Mouse (Mus musculus) limb, embryonic 15.5 days (tissue): ENCODE results near the gene Fam131b. TPM values are rescaled to one million over a fixed set of nuclear protein-coding genes. Genes with fewer than 3 reads are reported as not detected.

Experiments used
- ATAC-seq: fragments of 200-750 bp; cut with Nextera tagmentation; 2 replicates; pipeline ENCODE4 v1.8.0; 2017; ENCODE audit warnings: low read depth, moderate TSS enrichment; ENCODE audit not compliant: insufficient number of reproducible peaks, low FRiP score, low TSS enrichment
- H3K27ac ChIP-seq: fragments of 300-500 bp; sonication (generic); 2 replicates; pipeline ENCODE4 v1.5.1; 2015; ENCODE audit warnings: moderate library complexity, mild to moderate bottlenecking, inconsistent platforms
- H3K27me3 ChIP-seq: fragments of 300-500 bp; sonication (generic); 2 replicates; pipeline ENCODE4 v1.6.1; 2015; ENCODE audit warnings: inconsistent platforms
- H3K36me3 ChIP-seq: fragments of 300-500 bp; sonication (generic); 2 replicates; pipeline ENCODE4 v1.6.1; 2015; ENCODE audit warnings: inconsistent platforms
- H3K4me1 ChIP-seq: fragments of 300-500 bp; sonication (generic); 2 replicates; pipeline ENCODE4 v1.6.1; 2015; ENCODE audit warnings: inconsistent platforms
- H3K4me2 ChIP-seq: fragments of 300-500 bp; sonication (generic); 2 replicates; pipeline ENCODE4 v1.6.1; 2015; ENCODE audit warnings: mild to moderate bottlenecking, inconsistent platforms
- H3K4me3 ChIP-seq: fragments of 300-500 bp; sonication (generic); 2 replicates; pipeline ENCODE4 v1.5.1; 2015; ENCODE audit warnings: mild to moderate bottlenecking, inconsistent platforms
- H3K9ac ChIP-seq: fragments of 300-500 bp; sonication (generic); 2 replicates; pipeline ENCODE4 v1.6.1; 2015; ENCODE audit warnings: inconsistent platforms
- H3K9me3 ChIP-seq: fragments of 300-500 bp; sonication (generic); 2 replicates; pipeline ENCODE4 v1.6.1; 2016; ENCODE audit warnings: inconsistent platforms
- WGBS: fragments of 180-500 bp; shearing (Covaris S2); methylation state at CpG from one replicate; pipeline ENCODE4 v1.1.7; 2015; 5-methylcytosine and 5-hydroxymethylcytosine counted together
- polyA plus RNA-seq: library from polyadenylated mRNA; unstranded; fragments of >200 nt; fragmentation: Nextera tagmentation; extraction: Ambion mirVana; gene quantifications from 2 replicates; pipeline ENCODE4 v1.2.1, GENCODE M21; 2015

The Fam131b gene
- polyA plus RNA-seq = 0.15 and 0.19 TPM in 2 replicates

DNA sequence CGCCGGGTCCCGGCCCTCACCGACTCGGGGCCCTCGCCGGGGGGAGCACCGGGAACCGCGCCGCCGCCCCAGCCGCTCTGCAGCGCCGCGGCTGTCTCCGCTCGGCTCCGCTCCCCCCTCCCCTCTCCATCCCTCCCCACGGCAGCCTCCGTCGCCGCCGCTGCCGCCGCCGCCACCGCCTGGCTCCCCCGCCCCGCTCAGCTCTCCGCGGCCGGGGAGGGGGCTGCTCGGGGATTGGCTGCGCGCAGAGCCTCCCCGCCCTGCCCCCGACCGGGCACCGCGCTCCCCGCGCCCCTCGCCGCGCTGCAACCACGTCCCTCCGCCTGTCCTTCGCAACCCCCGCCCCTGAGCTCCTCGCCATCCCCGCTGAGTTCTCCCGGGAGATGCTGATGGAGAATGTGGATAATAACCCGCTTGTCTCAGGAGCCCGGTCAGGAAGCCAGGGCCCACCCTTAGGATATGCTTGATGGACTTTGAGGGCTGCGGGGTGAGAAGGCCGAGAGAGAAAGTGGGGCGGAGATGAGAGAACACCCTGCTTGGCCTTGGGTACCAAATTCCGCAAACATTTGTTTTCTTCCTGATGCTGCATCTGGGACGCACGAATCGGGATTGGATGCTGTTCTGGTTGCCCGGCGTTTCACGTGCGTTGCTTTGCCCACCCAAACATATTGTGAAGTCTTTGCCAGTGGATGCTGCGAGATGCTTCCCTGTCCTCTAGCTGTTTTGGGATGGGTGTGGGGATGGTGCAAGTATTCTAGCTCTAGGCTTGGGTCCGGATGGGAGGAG, at the start of gene Fam131b:
TSS of gene Fam131b (minus strand) at position 162 of the 786 bp plus-strand sequence.
- Histone ChIP-seq H3K27me3 (peaks cover 38% of the 10 kb centered on the region), H3K9ac (peak within 1 kb of the TSS; percentile 41), H3K4me1 (peaks cover 20% of the 10 kb centered on the region), H3K36me3 (no peaks in the 10 kb centered on the region), H3K27ac (no peak within 1 kb of the TSS), H3K4me2 (peak within 1 kb of the TSS; percentile 95), H3K4me3 (peak within 1 kb of the TSS; percentile 63), H3K9me3 (no peaks in the 10 kb centered on the region)
- 1% methylated on average over 50 of the region's 68 CpGs for WGBS
- 0 out of 2 replicates have a peak, but pooled peaks have one; percentile 53 for ATAC-seq

DNA sequence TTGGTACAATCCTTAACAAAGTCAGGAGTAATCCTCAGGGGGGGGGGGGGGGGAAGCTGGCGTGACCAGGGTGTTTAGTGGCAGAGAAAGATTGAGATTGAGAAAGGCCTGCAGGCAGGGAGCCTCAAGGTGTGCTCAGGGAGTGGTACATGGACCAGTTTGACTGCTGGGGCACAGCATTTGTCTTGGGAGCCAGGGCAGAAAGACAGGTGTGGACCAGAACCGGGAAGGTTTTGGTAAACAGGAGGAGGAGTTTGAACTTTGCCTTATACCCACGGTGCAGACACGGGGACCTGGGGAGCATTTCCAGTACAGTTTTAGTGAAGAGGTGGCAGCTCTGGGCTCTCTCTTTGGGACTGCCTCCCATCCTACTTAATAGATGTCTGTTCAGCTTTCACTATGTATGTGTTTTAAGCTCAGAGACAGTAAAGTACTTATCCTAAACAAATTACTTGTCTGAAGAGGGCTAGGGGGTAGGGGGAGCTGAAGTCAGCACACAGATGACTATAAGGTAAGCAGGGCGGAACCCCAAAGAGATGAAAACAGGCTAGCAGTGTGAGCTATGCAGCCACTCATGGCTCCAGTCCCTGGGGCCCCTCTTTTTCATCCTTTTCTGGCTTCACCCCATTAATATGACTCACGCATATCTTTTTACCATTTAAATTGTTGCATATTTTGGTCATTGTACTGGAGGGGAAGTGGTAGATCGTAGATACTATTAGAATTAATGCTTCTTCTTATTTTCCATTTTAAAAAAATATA, 49.4 kb upstream of the Fam131b start:
- Histone ChIP-seq H3K4me2 (peak overlapping the region; percentile 86), H3K9ac (no peak overlapping the region), H3K27me3 (no peaks in the 10 kb centered on the region), H3K4me1 (peaks cover 27% of the 10 kb centered on the region), H3K4me3 (peak overlapping the region; percentile 50), H3K27ac (peak overlapping the region; percentile 47; the same call in 1 of the 2 replicates), H3K36me3 (no peaks in the 10 kb centered on the region), H3K9me3 (no peaks in the 10 kb centered on the region)
- 34% methylated on average over 7 of the region's 7 CpGs for WGBS
- no peak for ATAC-seq

DNA sequence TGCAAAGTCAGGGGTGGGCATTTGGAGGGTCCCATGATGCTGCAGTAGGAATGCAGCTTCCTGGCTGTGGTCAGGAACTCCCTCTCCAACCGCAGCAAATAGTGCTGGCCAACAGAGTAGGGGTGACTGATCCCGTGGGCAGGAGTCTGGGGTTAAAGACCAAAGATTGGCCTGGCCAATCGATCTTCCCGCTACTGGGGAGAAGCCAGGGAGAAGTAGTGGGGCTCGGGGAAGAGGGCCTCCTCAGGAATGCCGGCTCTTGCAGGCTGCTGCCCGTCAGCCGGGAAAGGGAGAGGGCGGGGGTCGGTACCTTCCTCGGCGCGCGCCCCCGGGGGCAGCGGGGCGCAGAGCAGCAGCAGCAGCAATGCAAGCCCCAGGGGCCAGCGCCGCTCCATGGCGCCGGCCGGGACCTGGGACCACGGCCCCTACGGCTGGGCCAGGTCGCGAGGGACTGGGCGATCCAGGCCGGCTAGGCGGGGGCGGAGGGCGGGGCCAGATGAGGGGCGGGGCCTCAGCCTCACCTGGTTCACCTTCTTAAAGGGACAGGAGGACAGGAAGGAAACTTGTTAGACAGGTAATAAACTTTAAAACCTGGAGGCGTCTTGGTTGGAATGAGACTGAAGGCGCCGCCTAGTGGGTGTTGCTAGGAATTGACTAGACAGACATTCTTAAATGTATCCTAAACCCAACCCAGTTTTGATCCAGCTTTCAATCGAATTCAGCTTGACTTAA, 48.5 kb upstream of the Fam131b start, which contains the start of gene Epha1:
TSS of gene Epha1 (minus strand) at position 453 of the 732 bp plus-strand sequence.
- Histone ChIP-seq H3K27me3 (no peaks in the 10 kb centered on the region), H3K4me3 (peak within 1 kb of the TSS; percentile 50), H3K9me3 (no peaks in the 10 kb centered on the region), H3K4me1 (peaks cover 27% of the 10 kb centered on the region), H3K4me2 (peak within 1 kb of the TSS; percentile 86), H3K36me3 (no peaks in the 10 kb centered on the region), H3K27ac (peak within 1 kb of the TSS; percentile 70), H3K9ac (peak within 1 kb of the TSS; percentile 54)
- peak; percentile 33; the same call in 1 of the 2 replicates for ATAC-seq
- under 1% methylated on average over 35 of the region's 36 CpGs for WGBS

DNA sequence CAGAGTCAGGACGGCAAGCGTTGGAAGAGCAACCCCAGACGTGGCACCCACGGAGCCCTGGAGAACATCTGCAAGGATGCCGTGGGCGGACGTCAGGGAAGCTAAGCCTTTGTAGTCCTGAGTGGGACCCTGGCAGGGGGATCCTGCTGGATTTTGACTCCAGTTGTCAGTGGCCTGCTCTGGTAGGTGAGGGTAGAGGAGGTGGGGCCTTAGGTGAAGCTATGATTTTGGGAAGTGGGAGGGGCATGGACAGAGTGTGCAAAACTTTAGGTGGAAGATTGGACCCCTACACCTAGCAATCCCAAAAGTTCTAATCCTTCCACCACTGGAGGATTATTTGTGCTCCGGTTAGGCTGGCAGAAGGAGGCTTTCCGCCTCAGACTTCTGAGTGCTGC, 48.0 kb upstream of the Fam131b start:
- H3K4me2 ChIP-seq = peak overlapping the region; percentile 86
- WGBS = 13% methylated on average over 9 of the region's 9 CpGs
- peak overlapping the region; percentile 50 for H3K4me3 ChIP-seq
- peaks cover 27% of the 10 kb centered on the region for H3K4me1 ChIP-seq
- no peaks in the 10 kb centered on the region for H3K36me3 ChIP-seq
- peak; percentile 40; the same call in 1 of the 2 replicates for ATAC-seq
- peak overlapping the region; percentile 70 for H3K27ac ChIP-seq
- H3K27me3 ChIP-seq = no peaks in the 10 kb centered on the region
- no peaks in the 10 kb centered on the region for H3K9me3 ChIP-seq
- H3K9ac ChIP-seq = no peak overlapping the region

DNA sequence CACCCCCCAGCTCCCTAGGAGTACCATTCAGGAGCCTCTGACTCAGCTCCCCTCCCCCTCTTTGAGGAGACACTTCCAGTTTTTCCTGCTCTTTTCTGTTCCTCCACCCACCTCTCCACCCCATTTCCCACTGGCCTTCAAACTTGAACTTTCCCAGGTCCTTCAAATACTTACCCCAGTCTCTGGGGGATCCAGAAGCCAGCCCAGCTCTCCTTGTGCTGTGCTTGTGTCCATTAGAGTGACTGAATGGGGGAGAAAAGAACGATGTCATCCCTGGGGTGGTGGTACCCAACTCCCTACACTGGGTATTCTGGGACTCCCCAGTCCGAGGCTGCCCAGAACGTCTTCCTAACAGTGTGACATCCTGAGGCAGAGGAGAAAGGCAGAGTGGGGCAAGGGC, 47.6 kb upstream of the Fam131b start:
- Histone ChIP-seq H3K4me2 (peak overlapping the region; percentile 86), H3K36me3 (no peaks in the 10 kb centered on the region), H3K9ac (no peak overlapping the region), H3K4me3 (peak overlapping the region; percentile 50), H3K27ac (peak overlapping the region; percentile 59), H3K4me1 (peaks cover 27% of the 10 kb centered on the region), H3K9me3 (no peaks in the 10 kb centered on the region), H3K27me3 (no peaks in the 10 kb centered on the region)
- WGBS = 7% methylated on average over 3 of the region's 3 CpGs
- ATAC-seq = no peak

DNA sequence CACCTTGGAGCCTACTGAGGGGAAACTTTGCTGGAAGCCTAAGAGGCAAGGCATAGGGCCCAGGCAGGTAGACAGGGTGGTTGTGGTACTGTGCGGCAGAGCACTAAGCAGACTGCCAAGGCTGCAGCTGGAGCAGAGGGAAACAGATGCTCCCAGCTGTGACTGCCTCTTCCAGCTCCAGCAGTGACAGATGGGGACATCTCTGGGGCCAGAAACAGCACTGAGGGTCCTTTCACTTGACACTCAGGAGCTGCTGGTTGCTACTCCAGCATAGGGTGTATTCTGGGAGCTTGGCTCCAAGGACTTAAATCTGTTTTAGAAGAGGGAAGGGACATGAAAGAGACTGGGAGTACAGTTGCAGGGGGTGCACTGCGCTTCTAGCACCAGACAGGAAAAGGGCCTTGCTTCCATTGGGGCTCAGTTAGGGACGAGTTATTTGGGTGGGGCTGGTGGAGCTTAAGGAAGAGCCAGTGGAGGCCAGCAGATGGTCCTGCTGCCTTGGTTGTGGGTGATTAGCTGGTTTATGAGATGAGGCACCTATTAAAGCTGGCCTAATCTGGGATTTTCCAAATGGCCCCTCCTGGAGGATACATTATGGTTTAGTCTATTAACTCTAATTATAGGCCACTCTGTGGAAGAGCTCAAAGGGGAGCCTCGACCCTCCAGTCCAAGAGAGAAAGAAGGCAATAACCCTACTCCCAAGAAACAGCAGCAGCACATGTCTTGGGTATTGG, 46.4 kb upstream of the Fam131b start:
- ATAC-seq = no peak
- no peak overlapping the region for H3K4me2 ChIP-seq
- 0 out of 2 replicates have a peak overlapping the region, but pooled peaks have one; percentile 22 for H3K27ac ChIP-seq
- 0 out of 2 replicates have a peak, but pooled peaks cover under 1% of the 10 kb centered on the region for H3K36me3 ChIP-seq
- no peaks in the 10 kb centered on the region for H3K27me3 ChIP-seq
- no peak overlapping the region for H3K9ac ChIP-seq
- H3K9me3 ChIP-seq = no peaks in the 10 kb centered on the region
- no peak overlapping the region for H3K4me3 ChIP-seq
- WGBS = 34% methylated on average over 4 of the region's 4 CpGs
- peaks cover 27% of the 10 kb centered on the region for H3K4me1 ChIP-seq

DNA sequence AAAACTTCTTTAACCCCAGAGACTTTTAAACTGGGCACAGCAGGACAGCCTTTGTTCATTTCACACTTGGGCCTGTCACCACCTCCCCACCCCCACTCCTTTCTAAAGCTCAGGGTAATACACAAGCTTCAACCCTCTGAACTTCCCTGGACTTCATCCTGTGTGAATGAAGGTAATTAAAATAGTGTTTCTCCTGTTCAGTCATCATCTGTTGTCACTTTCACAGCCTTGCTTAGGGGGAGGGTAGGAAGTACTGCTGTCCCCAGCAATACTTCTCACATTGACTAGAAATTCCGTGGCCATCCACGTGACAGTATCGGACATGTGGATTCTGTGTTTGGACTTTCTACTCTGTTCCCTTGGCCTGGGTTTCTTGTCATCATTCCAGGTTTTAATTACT, 45.4 kb upstream of the Fam131b start:
- H3K4me3 ChIP-seq = no peak overlapping the region
- no peak for ATAC-seq
- no peak overlapping the region for H3K9ac ChIP-seq
- 21% methylated on average over 3 of the region's 3 CpGs for WGBS
- no peaks in the 10 kb centered on the region for H3K9me3 ChIP-seq
- H3K27ac ChIP-seq = no peak overlapping the region
- no peak overlapping the region for H3K4me2 ChIP-seq
- H3K4me1 ChIP-seq = peaks cover 21% of the 10 kb centered on the region
- no peaks in the 10 kb centered on the region for H3K27me3 ChIP-seq
- 0 out of 2 replicates have a peak, but pooled peaks cover 2% of the 10 kb centered on the region for H3K36me3 ChIP-seq

DNA sequence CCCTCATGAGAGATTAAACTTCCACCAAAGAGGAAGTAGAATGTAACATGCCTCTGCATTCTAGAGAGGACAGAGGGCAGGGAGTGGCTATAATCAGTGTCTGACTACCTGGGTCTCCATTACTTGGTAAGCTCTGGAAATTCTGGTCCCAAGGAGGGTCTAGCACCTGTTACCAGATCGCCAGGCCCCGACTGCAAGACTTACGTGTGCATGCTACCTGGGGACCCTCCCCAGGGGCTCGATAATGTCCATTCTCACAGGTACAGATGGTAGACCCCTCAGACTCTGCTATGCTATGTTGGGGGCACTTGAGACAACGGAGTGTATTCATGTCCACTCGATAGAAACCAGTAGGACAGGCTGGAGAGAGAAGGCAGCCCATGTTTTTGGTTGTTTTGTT, 40.8 kb upstream of the Fam131b start:
- Histone ChIP-seq H3K9me3 (no peaks in the 10 kb centered on the region), H3K27me3 (no peaks in the 10 kb centered on the region), H3K4me3 (no peak overlapping the region), H3K36me3 (peaks cover 18% of the 10 kb centered on the region), H3K4me2 (no peak overlapping the region), H3K27ac (no peak overlapping the region), H3K9ac (no peak overlapping the region), H3K4me1 (0 out of 2 replicates have a peak, but pooled peaks cover 2% of the 10 kb centered on the region)
- 93% methylated on average over 6 of the region's 6 CpGs for WGBS
- no peak for ATAC-seq

DNA sequence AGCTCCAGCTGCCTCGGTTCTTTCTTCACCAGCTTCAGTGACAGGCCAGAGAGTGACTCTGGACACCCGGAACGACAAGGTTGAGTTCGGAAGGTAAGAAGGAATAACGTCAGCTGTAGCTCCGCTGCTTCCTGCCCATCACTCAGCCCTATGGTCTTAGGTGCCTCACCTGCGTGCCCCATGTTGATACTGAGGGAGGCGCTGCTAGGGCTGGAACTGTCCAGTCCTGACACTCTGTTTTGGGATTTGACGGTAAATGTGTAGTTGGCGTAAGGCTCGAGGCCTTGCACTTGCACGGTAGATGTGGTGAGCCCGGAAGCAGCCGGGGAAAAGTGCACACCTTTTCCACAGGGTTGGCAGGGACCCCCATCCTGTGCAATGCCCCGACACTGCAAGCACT, 40.2 kb upstream of the Fam131b start:
- peaks cover 4% of the 10 kb centered on the region; the same call in 1 of the 2 replicates for H3K4me1 ChIP-seq
- WGBS = 88% methylated on average over 15 of the region's 15 CpGs
- no peaks in the 10 kb centered on the region for H3K27me3 ChIP-seq
- ATAC-seq = no peak
- no peak overlapping the region for H3K27ac ChIP-seq
- no peak overlapping the region for H3K4me2 ChIP-seq
- H3K9me3 ChIP-seq = no peaks in the 10 kb centered on the region
- H3K4me3 ChIP-seq = no peak overlapping the region
- peaks cover 24% of the 10 kb centered on the region for H3K36me3 ChIP-seq
- no peak overlapping the region for H3K9ac ChIP-seq

DNA sequence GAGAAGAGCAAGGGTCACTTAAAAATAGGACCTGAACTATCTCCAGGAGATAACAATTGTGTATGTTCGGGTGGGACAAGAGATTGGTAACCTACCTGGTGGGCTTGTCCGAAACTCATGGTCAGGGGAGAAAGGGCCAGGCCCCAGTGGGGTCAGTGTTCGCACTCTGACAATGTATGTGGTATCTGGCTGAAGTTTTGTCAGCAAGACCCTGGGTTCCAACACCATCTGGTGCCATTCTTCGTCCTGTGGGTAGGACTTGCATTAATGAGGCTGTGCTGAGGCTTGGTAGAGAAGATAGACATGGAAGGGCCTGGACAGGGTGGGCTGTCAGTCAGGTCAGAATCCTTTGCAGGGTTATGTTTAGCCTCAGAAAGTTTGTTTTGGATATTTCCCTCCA, 39.6 kb upstream of the Fam131b start:
- Histone ChIP-seq H3K4me3 (no peak overlapping the region), H3K4me1 (peaks cover 6% of the 10 kb centered on the region; the same call in 1 of the 2 replicates), H3K27me3 (no peaks in the 10 kb centered on the region), H3K4me2 (no peak overlapping the region), H3K27ac (no peak overlapping the region), H3K9me3 (no peaks in the 10 kb centered on the region), H3K9ac (no peak overlapping the region), H3K36me3 (peaks cover 29% of the 10 kb centered on the region)
- ATAC-seq = no peak
- 87% methylated on average over 4 of the region's 4 CpGs for WGBS

DNA sequence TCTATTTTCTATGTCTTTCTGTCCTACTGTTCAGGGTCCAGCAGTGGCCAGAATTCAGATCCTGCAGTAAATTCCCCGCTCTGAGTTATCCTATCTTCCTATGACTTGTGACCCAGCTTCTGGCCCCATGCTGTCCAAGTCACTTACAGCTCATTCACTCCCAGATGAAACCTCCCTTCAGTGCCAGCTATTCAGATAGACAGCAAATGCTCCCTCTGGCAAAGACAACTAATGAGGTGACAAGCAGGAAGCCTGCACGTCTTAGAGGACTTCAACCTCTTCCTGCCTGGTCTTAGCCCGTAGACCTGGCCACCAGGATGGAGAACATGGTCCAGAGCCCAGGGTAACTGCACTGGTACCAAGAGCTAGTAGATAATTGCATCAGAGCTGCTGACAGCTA, 38.5 kb upstream of the Fam131b start:
- 49% methylated on average over 3 of the region's 3 CpGs for WGBS
- Histone ChIP-seq H3K9ac (no peak overlapping the region), H3K36me3 (peaks cover 39% of the 10 kb centered on the region), H3K9me3 (no peaks in the 10 kb centered on the region), H3K27ac (no peak overlapping the region), H3K27me3 (no peaks in the 10 kb centered on the region), H3K4me1 (peaks cover 6% of the 10 kb centered on the region; the same call in 1 of the 2 replicates), H3K4me3 (no peak overlapping the region), H3K4me2 (no peak overlapping the region)
- no peak for ATAC-seq
